Mouse (Mus musculus) stomach, embryonic 14.5 days (tissue): ENCODE data around the gene Ctu2. TPM values are rescaled to one million over a fixed set of nuclear protein-coding genes. Genes with fewer than 3 reads are reported as not detected.

Source experiments
- ATAC-seq: fragments of 200-750 bp; cut with Nextera tagmentation; 2 replicates; pipeline ENCODE4 v1.8.0; 2017; ENCODE audit warnings: low read depth, moderate TSS enrichment; ENCODE audit not compliant: insufficient number of reproducible peaks, insufficient read depth, low FRiP score
- H3K27ac ChIP-seq: fragments of 300-500 bp; sonication (generic); 2 replicates; pipeline ENCODE4 v1.5.1; 2014; ENCODE audit warnings: mild to moderate bottlenecking, low read length, moderate library complexity, mixed read lengths
- H3K27me3 ChIP-seq: fragments of 300-500 bp; sonication (generic); 2 replicates; pipeline ENCODE4 v1.6.1; 2014; ENCODE audit warnings: low read length, control low read depth, mixed read lengths; ENCODE audit not compliant: control insufficient read depth, insufficient read depth
- H3K36me3 ChIP-seq: fragments of 300-500 bp; sonication (generic); 2 replicates; pipeline ENCODE4 v1.6.1; 2014; ENCODE audit warnings: mild to moderate bottlenecking, control low read depth, low read length, moderate library complexity, mixed read lengths; ENCODE audit not compliant: control insufficient read depth, insufficient read depth
- H3K4me1 ChIP-seq: fragments of 300-500 bp; sonication (generic); 2 replicates; pipeline ENCODE4 v1.6.1; 2014; ENCODE audit warnings: low read length, control low read depth, mixed read lengths; ENCODE audit not compliant: control insufficient read depth, insufficient read depth
- H3K4me2 ChIP-seq: fragments of 300-500 bp; sonication (generic); replicated peaks from 2 replicates; pipeline ENCODE4 v1.6.1; 2014; ENCODE audit warnings: low read depth, low read length, control low read depth
- H3K4me3 ChIP-seq: fragments of 300-500 bp; sonication (generic); 2 replicates; pipeline ENCODE4 v1.5.1; 2014; ENCODE audit warnings: low read depth, low read length, control low read depth
- H3K9ac ChIP-seq: fragments of 300-500 bp; sonication (generic); replicated peaks from 2 replicates; pipeline ENCODE4 v1.6.1; 2014; ENCODE audit warnings: low read depth, mild to moderate bottlenecking, control low read depth, low read length, moderate library complexity, mixed read lengths
- H3K9me3 ChIP-seq: fragments of 300-500 bp; sonication (generic); 2 replicates; pipeline ENCODE4 v1.6.1; 2016; ENCODE audit warnings: low read depth, low read length, control low read depth; ENCODE audit not compliant: control insufficient read depth
- WGBS: fragments of 180-500 bp; shearing (Covaris S2); extraction: QIAGEN DNeasy Blood & Tissue Kit; methylation state at CpG from one replicate; pipeline ENCODE4 v1.1.7; 2014; 5-methylcytosine and 5-hydroxymethylcytosine counted together
- polyA plus RNA-seq: library from polyadenylated mRNA; unstranded; fragments of >200 nt; fragmentation: Nextera tagmentation; extraction: Ambion mirVana; gene quantifications from 2 replicates; pipeline ENCODE4 v1.2.1, GENCODE M21; 2014

Ctu2 gene
- polyA plus RNA-seq = 46.4 and 54.0 TPM in 2 replicates

GRCm38 (mm10) chr8:122475580-122476320 is at the start of gene Ctu2, which contains the start of gene Rnf166:
Ctu2 (plus strand) TSS chr8:122476143.
Rnf166 (minus strand) TSS chr8:122476064.
- ATAC-seq = peak; percentile 92

DNA sequence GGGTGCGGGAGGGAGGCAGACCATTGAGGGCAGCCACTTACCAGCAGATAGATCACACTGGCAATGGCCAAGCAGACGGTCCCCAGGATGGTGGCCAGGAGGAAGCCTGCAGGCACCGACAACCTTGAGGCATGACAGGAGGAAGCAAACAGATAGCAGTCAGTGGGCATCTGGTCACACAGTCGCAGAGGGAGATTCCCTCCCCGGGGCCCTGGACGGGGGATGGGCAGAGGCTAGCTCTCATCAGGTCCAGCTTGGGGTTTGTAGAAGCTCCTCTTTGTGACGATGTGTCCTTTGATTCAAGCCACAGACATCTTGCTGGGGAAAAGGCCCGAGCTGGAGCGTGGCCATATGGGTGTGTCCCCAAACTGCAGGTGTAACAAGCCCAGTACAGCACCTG is 49.8 kb upstream of the Ctu2 start:
- H3K27ac ChIP-seq = no peak overlapping the region
- H3K4me1 ChIP-seq = no peaks in the 10 kb centered on the region; the same call in 1 of the 2 replicates
- H3K4me2 ChIP-seq = no peak overlapping the region
- WGBS = 71% methylated on average over 9 of the region's 9 CpGs
- H3K36me3 ChIP-seq = peaks cover 8% of the 10 kb centered on the region
- H3K9me3 ChIP-seq = no peaks in the 10 kb centered on the region
- no peak overlapping the region for H3K9ac ChIP-seq
- ATAC-seq = no peak
- no peaks in the 10 kb centered on the region for H3K27me3 ChIP-seq
- H3K4me3 ChIP-seq = no peak overlapping the region

More at GRCm38 (mm10) chr8:122475580-122476320, at the start of gene Ctu2, which contains the start of gene Rnf166:
- H3K4me2 ChIP-seq = peak within 1 kb of the TSS; percentile 83
- peaks cover 19% of the 10 kb centered on the region for H3K36me3 ChIP-seq
- peak within 1 kb of the TSS; percentile 58 for H3K9ac ChIP-seq
- peak within 1 kb of the TSS; percentile 59 for H3K4me3 ChIP-seq
- under 1% methylated on average over 97 of the region's 103 CpGs for WGBS
- H3K9me3 ChIP-seq = no peaks in the 10 kb centered on the region
- peaks cover 9% of the 10 kb centered on the region for H3K4me1 ChIP-seq
- H3K27ac ChIP-seq = peak within 1 kb of the TSS; percentile 8; the same call in 1 of the 2 replicates
- no peaks in the 10 kb centered on the region for H3K27me3 ChIP-seq

GRCm38 (mm10) chr8:122427607-122428006 is 48.3 kb upstream of the Ctu2 start:
- Histone ChIP-seq H3K9ac (no peak overlapping the region), H3K4me1 (peaks cover 10% of the 10 kb centered on the region), H3K4me2 (no peak overlapping the region), H3K4me3 (no peak overlapping the region), H3K27me3 (no peaks in the 10 kb centered on the region), H3K27ac (no peak overlapping the region), H3K9me3 (no peaks in the 10 kb centered on the region), H3K36me3 (peaks cover 8% of the 10 kb centered on the region)
- ATAC-seq = no peak
- WGBS = 93% methylated on average over 7 of the region's 7 CpGs

GRCm38 (mm10) chr8:122428163-122428562 is 47.8 kb upstream of the Ctu2 start:
- WGBS = 89% methylated on average over 9 of the region's 9 CpGs
- no peak for ATAC-seq
- Histone ChIP-seq H3K4me2 (no peak overlapping the region), H3K36me3 (peaks cover 8% of the 10 kb centered on the region), H3K4me1 (peaks cover 14% of the 10 kb centered on the region), H3K27ac (no peak overlapping the region), H3K4me3 (no peak overlapping the region), H3K9ac (no peak overlapping the region), H3K9me3 (no peaks in the 10 kb centered on the region), H3K27me3 (no peaks in the 10 kb centered on the region)

- Histone ChIP-seq H3K27ac (no peak overlapping the region), H3K4me2 (no peak overlapping the region), H3K27me3 (no peaks in the 10 kb centered on the region), H3K36me3 (peaks cover 5% of the 10 kb centered on the region; the same call in 1 of the 2 replicates), H3K4me1 (peaks cover 14% of the 10 kb centered on the region), H3K4me3 (no peak overlapping the region), H3K9ac (no peak overlapping the region), H3K9me3 (no peaks in the 10 kb centered on the region)
- WGBS = 76% methylated on average over 10 of the region's 10 CpGs
- no peak for ATAC-seq
Measured at GRCm38 (mm10) chr8:122430058-122430636, 45.8 kb upstream of the Ctu2 start.

DNA sequence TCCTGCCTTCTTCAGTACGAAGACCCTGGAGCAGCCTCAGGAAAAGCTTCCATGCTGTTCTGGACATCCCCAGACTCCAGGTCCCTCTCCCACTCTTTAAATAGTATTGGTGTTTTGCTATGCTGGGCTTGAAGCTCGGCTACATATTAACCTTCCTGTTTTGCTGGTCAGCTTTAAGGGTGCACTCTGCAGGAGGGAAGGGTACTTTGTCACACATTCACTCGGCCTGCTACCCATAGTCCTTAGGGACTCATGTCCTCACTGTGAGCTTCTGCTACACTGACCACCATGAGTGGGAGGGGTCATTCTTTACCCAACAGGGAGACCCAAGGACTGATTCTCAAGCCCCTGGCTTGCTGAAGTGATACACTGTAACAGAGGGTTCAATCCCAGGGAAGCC is 45.3 kb upstream of the Ctu2 start:
- Histone ChIP-seq H3K36me3 (peaks cover 4% of the 10 kb centered on the region; the same call in 1 of the 2 replicates), H3K9ac (no peak overlapping the region), H3K27ac (no peak overlapping the region), H3K4me2 (no peak overlapping the region), H3K4me3 (no peak overlapping the region), H3K4me1 (peaks cover 14% of the 10 kb centered on the region), H3K27me3 (no peaks in the 10 kb centered on the region), H3K9me3 (no peaks in the 10 kb centered on the region)
- no peak for ATAC-seq
- WGBS = 73% methylated on average over 3 of the region's 3 CpGs

DNA sequence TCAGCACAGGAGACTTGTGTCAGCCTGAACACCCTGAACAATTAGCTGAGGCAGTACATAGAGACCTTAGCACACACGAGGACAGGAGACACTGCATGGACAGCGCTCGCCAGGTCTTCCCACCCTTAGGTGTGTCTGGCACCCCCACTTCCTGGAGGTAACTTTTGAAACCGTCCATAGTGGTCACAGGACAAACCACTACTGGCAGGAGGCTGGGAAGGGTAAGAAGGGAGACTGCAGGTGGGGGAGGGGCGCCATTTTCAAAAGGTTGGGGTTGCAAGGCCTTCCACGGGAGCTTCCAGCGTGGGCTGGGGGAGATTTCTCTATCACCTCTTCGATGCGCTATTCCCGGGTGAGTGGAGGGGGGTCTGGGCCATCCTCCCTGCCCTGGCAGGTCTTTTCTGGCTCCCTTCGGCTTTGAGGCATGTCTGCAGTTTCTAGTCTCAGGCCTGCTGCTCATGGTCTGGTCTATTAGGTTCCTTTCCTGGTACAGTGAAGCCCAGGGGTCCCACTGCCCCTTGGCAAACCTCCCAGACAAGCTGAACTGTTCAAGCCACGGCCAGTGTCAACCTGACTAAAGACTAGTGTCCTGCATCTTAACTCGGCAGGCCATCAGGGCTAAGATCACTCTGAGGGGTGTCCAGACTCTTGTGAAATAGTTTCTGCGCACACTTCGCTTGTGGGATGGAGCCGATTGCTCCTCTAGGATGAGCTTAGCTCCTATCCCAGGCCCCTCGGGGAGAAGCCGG is 44.1 kb upstream of the Ctu2 start:
- peak overlapping the region; percentile 54 for H3K4me3 ChIP-seq
- 33% methylated on average over 17 of the region's 18 CpGs for WGBS
- H3K4me1 ChIP-seq = peaks cover 14% of the 10 kb centered on the region
- peaks cover 9% of the 10 kb centered on the region for H3K36me3 ChIP-seq
- peak overlapping the region; percentile 75 for H3K4me2 ChIP-seq
- no peaks in the 10 kb centered on the region for H3K27me3 ChIP-seq
- peak overlapping the region; percentile 71 for H3K9ac ChIP-seq
- peak; percentile 3; the same call in 1 of the 2 replicates for ATAC-seq
- no peaks in the 10 kb centered on the region for H3K9me3 ChIP-seq
- H3K27ac ChIP-seq = peak overlapping the region; percentile 44
